Mouse (Mus musculus) stomach, postnatal 0 days (tissue): ENCODE measurements around the gene Pabpc4l.

Experiments used
- CTCF ChIP-seq: IDR thresholded peaks from 2 replicates; pipeline ENCODE4 v1.5.1; 2016; ENCODE audit warnings: antibody characterized with exemption, low read depth, mild to moderate bottlenecking, moderate library complexity
- EP300 ChIP-seq: optimal IDR thresholded peaks from 2 replicates; pipeline ENCODE3; 2016; ENCODE audit warnings: antibody characterized with exemption

GRCm38 (mm10) chr3:46490132-46490988 is 42.3 kb upstream of the Pabpc4l start:
- no peak for TF ChIP-seq CTCF
- TF ChIP-seq EP300 = no peak
